Comparison of ENCODE assay signal across 8 mouse cellular contexts in the genomic region with DNA sequence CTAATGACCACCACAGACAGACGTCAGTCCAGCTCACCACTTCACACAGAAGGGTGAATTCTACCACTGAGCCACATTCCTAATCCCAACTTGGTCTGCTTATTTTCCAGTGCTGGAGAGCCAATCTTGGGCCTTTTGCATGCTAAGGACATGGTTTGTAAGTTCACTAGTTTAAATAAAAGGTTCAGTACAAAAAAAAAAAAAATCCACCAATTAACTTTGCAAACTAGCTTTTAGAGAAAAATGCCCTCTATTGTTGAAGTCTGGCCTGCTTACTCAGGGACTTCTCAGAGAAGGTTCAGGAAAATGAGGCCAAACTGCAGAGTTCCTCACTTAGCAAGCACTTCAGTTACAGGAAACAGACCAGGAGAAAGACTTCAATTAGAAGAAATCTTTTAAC. TPM values are rescaled to one million over a fixed set of nuclear protein-coding genes. Genes with fewer than 3 reads are reported as not detected.
A peak's percentile ranks its signal among the peaks of the same experiment; 100 is the strongest.
DNase-seq lines count a peak whose midpoint lies in the region; ATAC-seq lines count a peak whose summit lies in the region.

No protein-coding gene starts in this region.

- 68% methylated on average over 1 of the region's 1 CpGs for WGBS in kidney, embryonic 14.5 days
- WGBS in hindbrain, embryonic 13.5 days = 51% methylated on average over 1 of the region's 1 CpGs
- 64% methylated on average over 1 of the region's 1 CpGs for WGBS in midbrain, embryonic 15.5 days

- peak overlapping the region; percentile 64 for H3K4me3 ChIP-seq in kidney, embryonic 14.5 days (ENCODE audit: low read length)
- peak overlapping the region; percentile 61; the same call in 1 of the 2 replicates for H3K4me3 ChIP-seq in hindbrain, embryonic 13.5 days
- H3K4me3 ChIP-seq in midbrain, embryonic 15.5 days = no peak overlapping the region

- ATAC-seq in kidney, embryonic 14.5 days (ENCODE audit: low FRiP score, low TSS enrichment) = no peak
- no peak for ATAC-seq in hindbrain, embryonic 13.5 days (ENCODE audit: low FRiP score)
- ATAC-seq in midbrain, embryonic 15.5 days (replicated peaks) = no peak
- ATAC-seq in activated CD4-positive, CD25-positive, alpha-beta regulatory T cell, adult 4 months = no peak

- H3K4me2 ChIP-seq in kidney, embryonic 14.5 days (replicated peaks; ENCODE audit: low read depth, low read length) = peak overlapping the region; percentile 92
- peak overlapping the region; percentile 94 for H3K4me2 ChIP-seq in hindbrain, embryonic 13.5 days
- H3K4me2 ChIP-seq in midbrain, embryonic 15.5 days = peak overlapping the region; percentile 99

- no peaks in the 10 kb centered on the region; the same call in 1 of the 2 replicates for H3K36me3 ChIP-seq in kidney, embryonic 14.5 days (ENCODE audit: control insufficient read depth, insufficient read depth, low read length)
- peaks cover 8% of the 10 kb centered on the region; the same call in 1 of the 2 replicates for H3K36me3 ChIP-seq in hindbrain, embryonic 13.5 days
- no peaks in the 10 kb centered on the region for H3K36me3 ChIP-seq in midbrain, embryonic 15.5 days (replicated peaks)

- no peak overlapping the region for H3K9ac ChIP-seq in kidney, embryonic 14.5 days (ENCODE audit: low read depth, low read length)
- no peak overlapping the region for H3K9ac ChIP-seq in hindbrain, embryonic 13.5 days
- H3K9ac ChIP-seq in midbrain, embryonic 15.5 days = no peak overlapping the region

- no peak for DNase-seq in kidney, adult 11 months
- peak; percentile 18 for DNase-seq in adipocyte (ENCODE audit: low spot score)
- no peak for DNase-seq in thymus, postnatal 36 days
- DNase-seq in layer of hippocampus, postnatal 10 days (ENCODE audit: low spot score in 2 of 2) = no peak

- H3K27me3 ChIP-seq in kidney, embryonic 14.5 days (ENCODE audit: control insufficient read depth, insufficient read depth, low read length) = no peaks in the 10 kb centered on the region
- H3K27me3 ChIP-seq in hindbrain, embryonic 13.5 days = peaks cover 17% of the 10 kb centered on the region
- peaks cover 15% of the 10 kb centered on the region; the same call in 1 of the 2 replicates for H3K27me3 ChIP-seq in midbrain, embryonic 15.5 days (replicated peaks)

- H3K9me3 ChIP-seq in kidney, embryonic 14.5 days (ENCODE audit: control insufficient read depth, low read length) = peaks cover 7% of the 10 kb centered on the region; the same call in 1 of the 2 replicates
- H3K9me3 ChIP-seq in hindbrain, embryonic 13.5 days = peaks cover 7% of the 10 kb centered on the region; the same call in 1 of the 2 replicates
- H3K9me3 ChIP-seq in midbrain, embryonic 15.5 days = 0 out of 2 replicates have a peak, but pooled peaks cover 3% of the 10 kb centered on the region

- H3K4me1 ChIP-seq in kidney, embryonic 14.5 days (ENCODE audit: control insufficient read depth, insufficient read depth, low read length) = no peaks in the 10 kb centered on the region
- H3K4me1 ChIP-seq in hindbrain, embryonic 13.5 days (replicated peaks) = peaks cover 13% of the 10 kb centered on the region
- peaks cover 8% of the 10 kb centered on the region for H3K4me1 ChIP-seq in midbrain, embryonic 15.5 days

- H3K27ac ChIP-seq in kidney, embryonic 14.5 days (ENCODE audit: low read depth, low read length) = no peak overlapping the region
- no peak overlapping the region for H3K27ac ChIP-seq in hindbrain, embryonic 13.5 days
- H3K27ac ChIP-seq in midbrain, embryonic 15.5 days = no peak overlapping the region

RNA-seq across cellular contexts. Expression of gene Ggact, which starts 1.4 kb away (rescaled TPM):
- polyA plus RNA-seq in kidney, embryonic 14.5 days (2014; fragmentation: Nextera tagmentation; extraction: Ambion mirVana) = 14.2 and 16.4 TPM in 2 replicates
- polyA plus RNA-seq in hindbrain, embryonic 13.5 days (2015; fragmentation: Nextera tagmentation; extraction: Ambion mirVana) = 6.8 and 8.0 TPM in 2 replicates
- 10.3 TPM in 2 replicates for polyA plus RNA-seq in midbrain, embryonic 15.5 days (2015; fragmentation: Nextera tagmentation; extraction: Ambion mirVana)
- polyA plus RNA-seq in activated CD4-positive, CD25-positive, alpha-beta regulatory T cell, adult 4 months (2017; shearing (Covaris generic)) = 10 to 100 TPM; 22.4 to 35.6 TPM
- 10 to 100 TPM; 15.3 to 17.5 TPM for total RNA-seq in layer of hippocampus, postnatal 10 days (2021)
